Mouse (Mus musculus) liver, postnatal 0 days (tissue): Measurements from ENCODE around the gene Setx.

Source experiments
- CTCF ChIP-seq: sonication (generic); IDR thresholded peaks from 2 replicates; pipeline ENCODE4 v1.5.1; 2016; ENCODE audit warnings: antibody characterized with exemption, low read depth
- EP300 ChIP-seq: IDR thresholded peaks from 2 replicates; pipeline ENCODE4 v1.6.1; 2016; ENCODE audit warnings: antibody characterized with exemption, low read depth, mild to moderate bottlenecking

GRCm38 (mm10) chr2:29124571-29124935, 572 bp downstream of the Setx start:
- no peak for TF ChIP-seq CTCF
- no peak for TF ChIP-seq EP300
